Mouse (Mus musculus): Measurements from ENCODE around the gene Sf3b4. TPM values are rescaled to one million over a fixed set of nuclear protein-coding genes. Genes with fewer than 3 reads are reported as not detected.
A peak's percentile ranks its signal among the peaks of the same experiment; 100 is the strongest.

Gene Sf3b4
- polyA plus RNA-seq, 1 experiment from 2014 or later, result 73.7 TPM

- Histone ChIP-seq H3K27ac (replicated peaks) (peak overlapping the region; percentile 53), H3K4me3 (replicated peaks) (no peak overlapping the region), H3K27me3 (peaks cover 63% of the 10 kb centered on the region), H3K4me2 (peak overlapping the region; percentile 57), H3K36me3 (replicated peaks) (peaks cover 9% of the 10 kb centered on the region), H3K9me3 (replicated peaks) (no peaks in the 10 kb centered on the region), H3K9ac (no peak overlapping the region), H3K4me1 (replicated peaks) (peaks cover 12% of the 10 kb centered on the region)
- ATAC-seq (ENCODE audit: insufficient read depth), result peak; percentile 22; the same call in 1 of the 2 replicates
- 38% methylated on average over 4 of the region's 4 CpGs for WGBS (ENCODE audit: insufficient replicate concordance)
These were observed 11.8 kb upstream of the Sf3b4 start for GRCm38 (mm10) chr3:96160222-96160802.

DNA sequence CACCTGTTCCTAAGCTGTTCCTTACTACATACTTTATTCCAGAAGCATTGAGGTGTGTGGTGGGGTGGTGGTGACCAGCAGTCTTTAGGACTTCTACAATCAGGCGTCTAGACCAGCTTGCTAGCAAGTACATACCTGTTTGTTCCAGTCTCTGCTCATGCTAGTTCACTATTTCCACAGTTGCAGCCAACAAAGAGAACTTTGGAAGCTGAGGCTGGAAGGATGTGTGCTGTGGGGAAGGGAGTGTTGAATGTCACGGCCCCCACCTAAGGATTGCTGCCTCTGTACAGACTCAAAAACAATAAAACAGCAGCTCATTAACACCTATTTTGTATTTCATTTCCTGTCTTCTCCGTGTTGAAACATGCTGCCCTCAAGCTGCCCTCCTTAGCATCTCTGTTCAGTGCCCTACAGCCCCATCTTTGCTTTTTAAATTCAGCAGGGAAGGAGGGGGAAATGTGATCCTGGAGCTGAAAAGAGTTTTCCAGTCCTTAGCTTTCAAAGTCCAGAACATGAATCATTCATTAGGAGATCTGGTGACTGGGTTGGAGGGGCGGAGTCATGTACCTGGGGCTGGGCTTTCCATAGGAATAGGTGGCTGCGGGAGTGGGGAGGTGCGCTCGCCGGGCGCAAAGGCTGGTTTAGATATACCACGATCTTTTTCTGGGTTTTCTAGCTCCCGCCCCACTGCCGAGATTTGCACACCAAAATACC lies 11.2 kb upstream of the Sf3b4 start:
- ATAC-seq (ENCODE audit: insufficient read depth), result peak; percentile 41
- Histone ChIP-seq H3K4me2 (peak overlapping the region; percentile 57), H3K27me3 (peaks cover 63% of the 10 kb centered on the region), H3K4me1 (replicated peaks) (peaks cover 12% of the 10 kb centered on the region), H3K36me3 (replicated peaks) (peaks cover 2% of the 10 kb centered on the region), H3K27ac (replicated peaks) (peak overlapping the region; percentile 53), H3K4me3 (replicated peaks) (peak overlapping the region; percentile 39), H3K9me3 (replicated peaks) (no peaks in the 10 kb centered on the region), H3K9ac (no peak overlapping the region)
- 4% methylated on average over 12 of the region's 12 CpGs for WGBS (ENCODE audit: insufficient replicate concordance)

DNA sequence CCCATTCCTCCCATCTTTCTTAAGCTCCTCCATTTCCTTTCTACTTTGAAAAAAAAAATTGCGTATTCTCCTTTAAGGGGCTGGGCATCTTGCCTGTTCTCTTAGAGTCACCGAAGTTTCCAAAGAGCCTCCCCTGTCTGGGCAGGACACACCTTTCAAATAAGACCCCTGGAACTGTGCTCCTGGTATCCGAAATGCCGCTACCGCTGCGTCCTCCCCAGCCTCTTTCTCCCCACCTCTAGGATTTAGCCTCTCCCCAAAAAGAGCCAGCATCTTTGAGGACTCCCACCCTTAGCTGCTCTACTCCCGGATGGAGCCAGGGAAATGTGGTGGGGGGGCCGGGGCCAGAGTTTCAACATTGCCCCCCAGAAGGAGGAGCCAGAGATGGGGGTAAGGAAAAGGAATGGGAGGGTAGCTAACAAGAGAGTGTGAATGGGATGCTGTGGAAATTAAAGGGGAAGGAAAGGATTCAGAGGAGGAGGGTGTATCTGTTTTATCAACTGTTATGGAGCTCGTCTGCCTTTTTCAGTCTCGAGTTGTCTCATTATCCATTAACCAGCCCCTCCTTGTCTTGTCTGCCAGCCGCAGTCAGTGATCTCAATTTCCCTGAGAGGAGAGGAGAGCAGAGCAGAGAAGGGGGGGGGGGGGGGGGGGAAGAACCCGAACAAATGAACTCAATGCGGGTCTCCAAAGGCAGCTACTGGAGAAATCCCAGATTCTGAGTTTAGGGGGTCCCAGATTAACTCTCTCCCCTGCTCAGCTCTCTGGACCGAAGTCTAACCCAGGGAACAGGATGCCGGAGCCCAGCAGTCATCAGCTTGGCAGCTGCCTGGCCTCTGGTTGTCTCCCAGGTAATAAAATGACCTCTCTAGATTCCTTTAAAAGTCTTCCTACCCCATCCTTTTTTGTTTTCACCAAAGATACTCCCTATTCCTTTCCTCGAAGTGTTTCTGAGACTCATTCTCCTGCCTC lies 10.0 kb upstream of the Sf3b4 start, which contains the start of gene Mtmr11:
Mtmr11 (plus strand) TSS at position 136 of the 972 bp plus-strand sequence.
- 9% methylated on average over 16 of the region's 16 CpGs for WGBS (ENCODE audit: insufficient replicate concordance)
- no peak for ATAC-seq (ENCODE audit: insufficient read depth)
- Histone ChIP-seq H3K27me3 (peaks cover 63% of the 10 kb centered on the region), H3K36me3 (replicated peaks) (no peaks in the 10 kb centered on the region), H3K4me2 (peak within 1 kb of the TSS; percentile 57), H3K9me3 (replicated peaks) (no peaks in the 10 kb centered on the region), H3K27ac (replicated peaks) (peak within 1 kb of the TSS; percentile 53), H3K9ac (0 out of 2 replicates have a peak within 1 kb of the TSS, but pooled peaks have one; percentile 5), H3K4me1 (replicated peaks) (peaks cover 12% of the 10 kb centered on the region), H3K4me3 (replicated peaks) (peak within 1 kb of the TSS; percentile 39)

DNA sequence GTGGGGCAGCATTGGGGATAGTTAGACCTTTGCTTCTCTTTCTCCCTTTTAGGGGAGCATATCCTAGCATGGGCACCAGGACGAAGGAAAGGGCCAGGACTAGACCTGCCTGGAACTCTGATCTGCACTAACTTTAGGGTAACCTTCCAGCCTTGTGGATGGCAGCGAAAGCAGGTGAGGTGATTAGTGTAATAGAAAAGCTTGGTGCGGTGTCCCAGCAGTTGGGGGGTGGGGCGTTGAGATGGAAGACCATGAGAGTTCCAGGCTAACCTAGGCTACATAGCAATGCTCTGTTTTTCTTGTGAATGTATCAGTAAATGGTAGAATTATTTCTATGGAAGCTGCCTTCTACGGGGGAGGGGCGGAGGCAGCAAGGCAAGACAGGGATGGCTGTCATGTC lies 9.1 kb upstream of the Sf3b4 start:
- H3K27ac ChIP-seq (replicated peaks), result no peak overlapping the region

DNA sequence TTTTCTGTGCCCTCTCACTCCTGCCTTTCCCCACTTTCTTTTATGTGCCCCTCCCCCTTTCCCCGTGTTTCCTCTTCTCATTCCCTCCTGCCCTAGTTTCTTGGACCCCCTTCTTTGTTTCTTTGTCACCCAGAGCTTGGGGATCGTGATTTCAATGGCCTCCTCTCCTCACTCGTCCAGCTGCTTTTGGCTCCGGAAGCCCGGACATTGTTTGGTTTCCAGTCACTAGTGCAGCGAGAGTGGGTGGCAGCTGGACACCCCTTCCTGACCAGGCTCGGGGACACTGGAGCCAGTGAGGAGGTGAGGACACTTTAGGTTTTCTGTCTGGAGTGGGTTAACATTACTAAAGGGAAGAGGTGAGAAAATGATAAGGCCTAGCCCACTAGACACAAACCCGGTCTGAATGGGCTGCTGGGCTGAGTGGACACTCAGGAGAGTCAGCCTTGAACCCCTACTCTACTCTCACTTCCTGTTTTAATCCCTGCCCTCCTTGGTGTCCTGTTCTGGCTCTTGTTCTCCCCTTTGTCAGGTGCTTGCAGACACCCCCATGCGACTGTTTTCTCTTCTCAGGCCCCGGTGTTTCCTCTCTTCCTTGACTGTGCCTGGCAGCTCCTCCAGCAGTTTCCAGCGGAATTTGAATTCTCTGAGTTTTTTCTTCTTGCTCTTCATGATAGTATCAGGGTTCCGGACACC lies 3.5 kb upstream of the Sf3b4 start:
- Histone ChIP-seq H3K4me1 (replicated peaks) (peaks cover 31% of the 10 kb centered on the region), H3K36me3 (replicated peaks) (peaks cover 7% of the 10 kb centered on the region; the same call in 1 of the 2 replicates), H3K9ac (no peak overlapping the region), H3K9me3 (replicated peaks) (no peaks in the 10 kb centered on the region), H3K27me3 (peaks cover 16% of the 10 kb centered on the region), H3K4me3 (replicated peaks) (no peak overlapping the region), H3K27ac (replicated peaks) (no peak overlapping the region), H3K4me2 (no peak overlapping the region)
- WGBS (ENCODE audit: insufficient replicate concordance), result 60% methylated on average over 12 of the region's 12 CpGs
- ATAC-seq (ENCODE audit: insufficient read depth), result no peak

More for the DNA sequence above, 9.1 kb upstream of the Sf3b4 start:
- no peak for ATAC-seq (ENCODE audit: insufficient read depth)
- Histone ChIP-seq H3K4me1 (replicated peaks) (peaks cover 12% of the 10 kb centered on the region), H3K9ac (no peak overlapping the region), H3K4me3 (replicated peaks) (0 out of 2 replicates have a peak overlapping the region, but pooled peaks have one; percentile 39), H3K27me3 (peaks cover 63% of the 10 kb centered on the region), H3K9me3 (replicated peaks) (no peaks in the 10 kb centered on the region), H3K36me3 (replicated peaks) (no peaks in the 10 kb centered on the region), H3K4me2 (peak overlapping the region; percentile 42)
- 68% methylated on average over 6 of the region's 6 CpGs for WGBS (ENCODE audit: insufficient replicate concordance)

DNA sequence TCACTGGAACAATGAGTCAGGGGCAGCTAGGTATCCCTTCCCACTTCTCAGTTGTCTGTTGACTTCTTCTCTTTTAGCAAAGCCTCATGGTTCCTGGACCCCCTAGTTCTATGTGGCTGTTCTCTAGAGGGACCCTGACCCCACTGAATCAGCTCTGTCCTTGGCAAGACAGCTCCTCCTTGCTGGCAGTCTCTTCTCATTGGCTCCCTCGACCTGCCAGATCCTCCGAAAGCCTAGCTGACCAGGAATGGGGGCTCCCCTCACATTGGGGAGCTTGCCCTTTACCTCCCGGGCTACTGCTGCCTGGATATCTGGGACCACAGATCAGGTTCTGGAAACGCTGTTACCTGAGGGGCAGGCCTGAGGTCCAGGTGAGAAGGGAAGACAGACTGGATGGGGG lies 1.9 kb upstream of the Sf3b4 start:
- peaks cover 47% of the 10 kb centered on the region for H3K4me1 ChIP-seq (replicated peaks)
- H3K4me2 ChIP-seq, result no peak overlapping the region
- H3K36me3 ChIP-seq (replicated peaks), result peaks cover 23% of the 10 kb centered on the region

GRCm38 (mm10) chr3:96170976-96171545 lies 1.1 kb upstream of the Sf3b4 start:
- Histone ChIP-seq H3K27me3 (no peaks in the 10 kb centered on the region), H3K27ac (replicated peaks) (peak overlapping the region; percentile 94), H3K36me3 (replicated peaks) (peaks cover 30% of the 10 kb centered on the region), H3K4me3 (replicated peaks) (peak overlapping the region; percentile 89), H3K9me3 (replicated peaks) (no peaks in the 10 kb centered on the region), H3K4me1 (replicated peaks) (peaks cover 50% of the 10 kb centered on the region), H3K9ac (peak overlapping the region; percentile 78; the same call in 1 of the 2 replicates), H3K4me2 (peak overlapping the region; percentile 90)
- WGBS (ENCODE audit: insufficient replicate concordance), result 38% methylated on average over 10 of the region's 10 CpGs
- no peak for ATAC-seq (ENCODE audit: insufficient read depth)

More for the DNA sequence above, 1.9 kb upstream of the Sf3b4 start:
- H3K27me3 ChIP-seq, result no peaks in the 10 kb centered on the region
- no peak overlapping the region for H3K4me3 ChIP-seq (replicated peaks)
- 75% methylated on average over 4 of the region's 4 CpGs for WGBS (ENCODE audit: insufficient replicate concordance)
- H3K27ac ChIP-seq (replicated peaks), result 0 out of 2 replicates have a peak overlapping the region, but pooled peaks have one; percentile 5
- ATAC-seq (ENCODE audit: insufficient read depth), result no peak
- no peak overlapping the region for H3K9ac ChIP-seq
- H3K9me3 ChIP-seq (replicated peaks), result no peaks in the 10 kb centered on the region

GRCm38 (mm10) chr3:96171583-96172196 lies 442 bp upstream of the Sf3b4 start:
- Histone ChIP-seq H3K4me1 (replicated peaks) (peaks cover 50% of the 10 kb centered on the region), H3K9me3 (replicated peaks) (no peaks in the 10 kb centered on the region), H3K27me3 (no peaks in the 10 kb centered on the region), H3K36me3 (replicated peaks) (peaks cover 37% of the 10 kb centered on the region), H3K4me2 (peak overlapping the region; percentile 90), H3K9ac (peak overlapping the region; percentile 78), H3K4me3 (replicated peaks) (peak overlapping the region; percentile 89), H3K27ac (replicated peaks) (peak overlapping the region; percentile 94)
- peak; percentile 16 for ATAC-seq (ENCODE audit: insufficient read depth)
- WGBS (ENCODE audit: insufficient replicate concordance), result 14% methylated on average over 18 of the region's 18 CpGs

- WGBS (ENCODE audit: insufficient replicate concordance), result 26% methylated on average over 7 of the region's 7 CpGs
- Histone ChIP-seq H3K27ac (replicated peaks) (peak overlapping the region; percentile 94; the same call in 1 of the 2 replicates), H3K36me3 (replicated peaks) (peaks cover 49% of the 10 kb centered on the region), H3K4me3 (replicated peaks) (peak overlapping the region; percentile 89), H3K27me3 (no peaks in the 10 kb centered on the region), H3K4me2 (peak overlapping the region; percentile 90), H3K4me1 (replicated peaks) (peaks cover 50% of the 10 kb centered on the region), H3K9ac (peak overlapping the region; percentile 78), H3K9me3 (replicated peaks) (no peaks in the 10 kb centered on the region)
- ATAC-seq (ENCODE audit: insufficient read depth), result no peak
These were observed 1.1 kb downstream of the Sf3b4 start for GRCm38 (mm10) chr3:96173185-96173584.
